Mouse (Mus musculus) forebrain, postnatal 0 days (tissue): ENCODE measurements around the gene Vmn1r212. TPM values are rescaled to one million over a fixed set of nuclear protein-coding genes. Genes with fewer than 3 reads are reported as not detected.
"Not testable (repeated sequence)": the region's sequence is repeated elsewhere in the genome, so short reads cannot be mapped to it uniquely, and the experiment has no call there.

Source experiments
- ATAC-seq: fragments of 200-750 bp; cut with Nextera tagmentation; 2 replicates; pipeline ENCODE4 v1.8.0; 2017; ENCODE audit warnings: mild to moderate bottlenecking, moderate library complexity
- DNase-seq: peaks from one replicate; pipeline ENCODE4 v3.0.0-alpha.2; 2015
- H3K27ac ChIP-seq: fragments of 300-500 bp; sonication (generic); 2 replicates; pipeline ENCODE4 v1.5.1; 2014; ENCODE audit warnings: low read depth, mild to moderate bottlenecking, antibody characterized with exemption, low read length, moderate library complexity, mixed read lengths
- H3K27me3 ChIP-seq: fragments of 300-500 bp; sonication (generic); 2 replicates; pipeline ENCODE4 v1.6.1; 2014; ENCODE audit warnings: mild to moderate bottlenecking, low read length, mixed read lengths; ENCODE audit not compliant: insufficient read depth
- H3K36me3 ChIP-seq: fragments of 300-500 bp; sonication (generic); 2 replicates; pipeline ENCODE4 v1.6.1; 2014; ENCODE audit warnings: mild to moderate bottlenecking, moderate library complexity; ENCODE audit not compliant: insufficient read depth
- H3K4me1 ChIP-seq: fragments of 300-500 bp; sonication (generic); 2 replicates; pipeline ENCODE4 v1.6.1; 2014; ENCODE audit warnings: antibody characterized with exemption; ENCODE audit not compliant: insufficient read depth
- H3K4me2 ChIP-seq: fragments of 300-500 bp; sonication (generic); 2 replicates; pipeline ENCODE4 v1.6.1; 2014; ENCODE audit warnings: low read depth, mild to moderate bottlenecking, moderate library complexity
- H3K4me3 ChIP-seq: fragments of 300-500 bp; sonication (generic); 2 replicates; pipeline ENCODE4 v1.5.1; 2014; ENCODE audit warnings: low read depth, low read length, mixed read lengths
- H3K9ac ChIP-seq: fragments of 300-500 bp; sonication (generic); 2 replicates; pipeline ENCODE4 v1.6.1; 2014; ENCODE audit warnings: mild to moderate bottlenecking
- H3K9me3 ChIP-seq: fragments of 300-500 bp; sonication (generic); 2 replicates; pipeline ENCODE4 v1.6.1; 2016; ENCODE audit warnings: low read length
- CTCF ChIP-seq: sonication (generic); IDR thresholded peaks from 2 replicates; pipeline ENCODE4 v1.5.1; 2016; ENCODE audit warnings: antibody characterized with exemption, control low read depth, low read depth
- WGBS: fragments of 180-500 bp; shearing (Covaris S2); extraction: QIAGEN DNeasy Blood & Tissue Kit; methylation state at CpG from one replicate; pipeline ENCODE4 v1.1.7; 2014; 5-methylcytosine and 5-hydroxymethylcytosine counted together
- polyA plus RNA-seq: library from polyadenylated mRNA; unstranded; fragments of >200 nt; fragmentation: Nextera tagmentation; extraction: Ambion mirVana; gene quantifications from 2 replicates; pipeline ENCODE4 v1.2.1, GENCODE M21; 2015
- total RNA-seq: library from RNA; depleted of rRNA; stranded (reverse); fragments of >200 nt; gene quantifications from 2 replicates; pipeline ENCODE4 v1.2.3, GENCODE M21; 2014; rRNA removed

Vmn1r212 gene
- not detected in 2 replicates for total RNA-seq
- not detected in 2 replicates for polyA plus RNA-seq

DNA sequence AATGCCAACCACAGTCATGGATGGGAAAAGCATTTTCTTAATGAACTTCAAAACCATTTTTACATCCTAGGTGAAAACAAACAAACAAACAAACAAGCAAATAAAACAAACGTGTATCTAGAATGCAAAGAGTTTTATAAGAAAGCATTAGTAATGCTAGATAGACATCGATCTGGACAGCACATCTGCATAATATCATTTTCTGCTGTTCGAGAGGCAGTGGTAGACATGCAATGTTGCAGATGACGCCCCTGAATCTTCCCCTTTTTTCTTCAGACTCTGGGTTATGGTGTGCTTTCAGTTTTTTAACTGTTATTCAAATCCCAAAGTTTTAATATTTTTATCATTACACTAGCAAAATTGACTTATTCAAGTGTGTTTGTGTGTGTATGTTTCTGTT, at the start of gene Vmn1r212:
Gene Vmn1r212, minus strand, starts transcription at position 101 of the 400 bp plus-strand sequence.
- no peak for TF ChIP-seq CTCF
- DNase-seq (no peak), ATAC-seq (no peak)
- H3K4me1 ChIP-seq: no peaks in the 10 kb centered on the region
- no peak within 1 kb of the TSS for H3K4me3 ChIP-seq
- WGBS: 87% methylated on average over 4 of the region's 4 CpGs
- no peak within 1 kb of the TSS for H3K9ac ChIP-seq
- H3K36me3 ChIP-seq: no peaks in the 10 kb centered on the region
- no peaks in the 10 kb centered on the region for H3K9me3 ChIP-seq
- no peak within 1 kb of the TSS for H3K27ac ChIP-seq
- no peak within 1 kb of the TSS for H3K4me2 ChIP-seq
- H3K27me3 ChIP-seq: no peaks in the 10 kb centered on the region

DNA sequence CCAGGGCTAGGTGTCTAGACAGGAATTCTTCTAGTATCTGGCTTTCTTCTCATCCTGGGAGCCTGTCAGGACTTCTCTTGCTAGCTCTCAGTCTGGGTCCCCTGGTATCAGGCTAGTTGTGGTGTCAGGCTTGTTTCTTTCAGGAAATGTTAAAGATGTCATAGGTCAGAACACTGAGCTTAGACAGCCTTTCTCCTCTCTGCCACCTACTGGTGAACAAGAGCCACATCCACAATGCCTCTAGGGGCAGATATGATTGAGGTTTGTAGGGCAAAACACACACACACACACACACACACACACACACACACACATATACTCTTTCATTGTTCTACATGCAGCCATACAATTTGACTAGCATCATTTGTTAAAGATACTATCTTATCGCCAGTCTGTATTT, 4.7 kb downstream of the Vmn1r212 start:
- no peak overlapping the region for H3K4me2 ChIP-seq
- ATAC-seq (no peak), DNase-seq (no peak)
- TF ChIP-seq CTCF: no peak
- no peaks in the 10 kb centered on the region for H3K36me3 ChIP-seq
- H3K27ac ChIP-seq: no peak overlapping the region
- WGBS: 91% methylated on average over 1 of the region's 1 CpGs
- no peaks in the 10 kb centered on the region for H3K27me3 ChIP-seq
- H3K4me1 ChIP-seq: no peaks in the 10 kb centered on the region
- H3K4me3 ChIP-seq: no peak overlapping the region
- H3K9ac ChIP-seq: no peak overlapping the region
- H3K9me3 ChIP-seq: no peaks in the 10 kb centered on the region

DNA sequence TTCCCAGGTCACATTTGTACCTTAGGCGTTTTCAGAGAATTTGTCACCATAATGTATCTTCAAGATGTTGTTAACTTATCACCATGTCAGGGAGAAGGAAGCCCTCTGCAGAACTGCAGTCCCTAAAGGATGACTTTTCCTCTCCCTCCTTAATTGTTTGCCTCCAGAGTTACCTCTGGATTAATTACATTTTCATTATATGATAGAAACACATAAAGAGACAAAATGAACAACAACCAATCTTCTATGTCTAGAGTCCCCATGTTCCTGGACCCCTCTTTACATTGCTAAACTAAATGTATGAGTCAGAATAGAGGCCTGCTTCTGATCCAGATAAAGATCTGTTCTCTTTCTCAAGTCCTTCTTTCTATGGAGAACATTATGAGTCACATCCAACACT, 26.5 kb downstream of the Vmn1r212 start, which contains the start of gene Vmn1r211:
Gene Vmn1r211, minus strand, starts transcription at position 101 of the 400 bp plus-strand sequence.
- DNase-seq (no peak), ATAC-seq (no peak)
- H3K4me1 ChIP-seq: no peaks in the 10 kb centered on the region
- WGBS: 82% methylated on average over 1 of the region's 1 CpGs
- H3K9ac ChIP-seq: no peak within 1 kb of the TSS
- no peaks in the 10 kb centered on the region for H3K27me3 ChIP-seq
- no peak within 1 kb of the TSS for H3K27ac ChIP-seq
- H3K4me2 ChIP-seq: no peak within 1 kb of the TSS
- no peaks in the 10 kb centered on the region for H3K36me3 ChIP-seq
- TF ChIP-seq CTCF: no peak
- no peak within 1 kb of the TSS for H3K4me3 ChIP-seq
- no peaks in the 10 kb centered on the region for H3K9me3 ChIP-seq

DNA sequence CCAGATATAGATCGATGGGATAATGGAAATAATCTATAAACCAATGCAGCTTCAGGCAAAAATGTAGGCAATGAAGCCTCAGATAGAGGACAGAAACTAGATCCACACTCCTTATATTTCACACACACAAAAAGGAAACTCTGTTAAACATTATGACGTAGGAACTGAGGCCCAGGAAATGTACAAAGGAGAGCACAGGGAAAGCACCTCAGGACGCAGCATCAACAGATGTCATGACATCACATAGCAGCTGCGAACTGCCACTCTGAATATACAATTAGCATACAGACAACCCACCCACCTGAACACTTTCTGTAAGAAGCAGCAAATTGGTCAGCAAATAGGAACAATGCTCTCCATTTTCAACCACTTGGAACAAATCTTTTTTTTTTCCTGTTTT, 29.2 kb downstream of the Vmn1r212 start:
- Histone ChIP-seq H3K27me3 (no peaks in the 10 kb centered on the region), H3K36me3 (no peaks in the 10 kb centered on the region), H3K9me3 (no peaks in the 10 kb centered on the region), H3K9ac (no peak overlapping the region), H3K4me1 (no peaks in the 10 kb centered on the region), H3K27ac (no peak overlapping the region), H3K4me3 (no peak overlapping the region), H3K4me2 (no peak overlapping the region)
- no peak for TF ChIP-seq CTCF
- DNase-seq (no peak), ATAC-seq (no peak)
- WGBS: 62% methylated on average over 4 of the region's 4 CpGs

DNA sequence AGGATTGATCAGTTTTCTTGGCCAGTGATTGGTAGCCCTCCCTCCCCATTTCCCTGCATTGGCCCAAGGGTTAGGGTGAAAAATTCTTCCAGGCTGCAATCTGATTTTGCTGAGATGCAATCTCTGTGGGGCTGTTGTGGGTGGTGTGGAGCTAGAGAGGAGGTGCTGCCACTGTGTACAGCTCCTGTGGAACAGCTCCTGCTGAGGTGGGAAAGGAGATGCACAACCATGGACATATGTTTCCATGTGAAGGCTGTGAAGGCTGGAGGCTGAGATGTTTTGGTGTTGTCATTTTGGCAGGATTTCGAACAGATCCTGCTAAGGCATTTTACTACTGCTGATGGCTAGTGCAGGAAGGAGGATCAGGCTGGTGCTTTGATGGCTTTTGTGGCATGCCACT, 37.2 kb downstream of the Vmn1r212 start:
- WGBS: 84% methylated on average over 1 of the region's 1 CpGs
- no peaks in the 10 kb centered on the region for H3K36me3 ChIP-seq

DNA sequence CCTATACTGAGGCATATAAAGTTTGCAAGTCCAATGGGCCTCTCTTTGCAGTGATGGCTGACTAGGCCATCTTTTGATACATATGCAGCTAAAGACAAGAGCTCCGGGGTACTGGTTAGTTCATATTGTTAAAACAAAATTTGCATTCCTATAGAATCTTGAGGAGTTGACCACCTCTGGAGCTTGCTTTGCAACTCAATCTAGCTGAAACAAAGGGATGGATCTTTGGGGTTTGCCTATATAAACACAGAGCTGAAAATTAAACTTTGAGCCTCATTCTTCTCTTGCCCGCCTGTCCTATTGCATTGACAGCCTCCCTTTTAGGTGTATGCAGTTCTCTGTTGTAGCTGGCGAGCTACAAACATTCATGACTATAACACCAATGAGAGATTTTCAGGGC, 39.7 kb downstream of the Vmn1r212 start:
- not testable (repeated sequence) for H3K9ac ChIP-seq, H3K4me3 ChIP-seq, H3K36me3 ChIP-seq, H3K27me3 ChIP-seq, H3K9me3 ChIP-seq, H3K27ac ChIP-seq, DNase-seq, ATAC-seq, H3K4me1 ChIP-seq, H3K4me2 ChIP-seq
- WGBS: 41% methylated on average over 3 of the region's 3 CpGs

More for the DNA sequence above, 37.2 kb downstream of the Vmn1r212 start:
- no peak overlapping the region for H3K4me2 ChIP-seq
- ATAC-seq (no peak), DNase-seq (no peak)
- no peak for TF ChIP-seq CTCF
- H3K4me1 ChIP-seq: no peaks in the 10 kb centered on the region
- no peak overlapping the region for H3K27ac ChIP-seq
- H3K9ac ChIP-seq: no peak overlapping the region
- no peaks in the 10 kb centered on the region for H3K27me3 ChIP-seq
- no peak overlapping the region for H3K4me3 ChIP-seq
- no peaks in the 10 kb centered on the region for H3K9me3 ChIP-seq

Other genes with a start within 250 kb of the Vmn1r212 start
- gene Vmn1r207-ps, start 154.6 kb downstream of the Vmn1r212 start, total RNA-seq: 0.05 TPM in 1 of 2 replicates, not detected in the other
- gene Vmn1r207-ps, start 154.6 kb downstream of the Vmn1r212 start, polyA plus RNA-seq: not detected in 2 replicates
- not detected in 2 replicates for gene Vmn1r208, start 106.8 kb downstream of the Vmn1r212 start, total RNA-seq
- not detected in 2 replicates for gene Vmn1r208, start 106.8 kb downstream of the Vmn1r212 start, polyA plus RNA-seq
- not detected in 2 replicates for gene Vmn1r209, start 74.5 kb downstream of the Vmn1r212 start, total RNA-seq
- gene Vmn1r209, start 74.5 kb downstream of the Vmn1r212 start, polyA plus RNA-seq: not detected in 2 replicates
- gene Vmn1r210, start 52.9 kb downstream of the Vmn1r212 start, total RNA-seq: not detected in 2 replicates
- not detected in 2 replicates for gene Vmn1r210, start 52.9 kb downstream of the Vmn1r212 start, polyA plus RNA-seq
- gene Vmn1r211, start 26.6 kb downstream of the Vmn1r212 start, total RNA-seq: not detected in 2 replicates
- not detected in 2 replicates for gene Vmn1r211, start 26.6 kb downstream of the Vmn1r212 start, polyA plus RNA-seq
- not detected in 2 replicates for gene Vmn1r213, start 123.5 kb upstream of the Vmn1r212 start, total RNA-seq
- gene Vmn1r213, start 123.5 kb upstream of the Vmn1r212 start, polyA plus RNA-seq: not detected in 2 replicates
- not detected in 2 replicates for gene Vmn1r214, start 146.2 kb upstream of the Vmn1r212 start, total RNA-seq
- gene Vmn1r214, start 146.2 kb upstream of the Vmn1r212 start, polyA plus RNA-seq: not detected in 2 replicates
- gene Vmn1r215, start 183.8 kb upstream of the Vmn1r212 start, total RNA-seq: not detected in 2 replicates
- gene Vmn1r215, start 183.8 kb upstream of the Vmn1r212 start, polyA plus RNA-seq: not detected in 2 replicates
- not detected in 2 replicates for gene Vmn1r217, start 234.0 kb upstream of the Vmn1r212 start, total RNA-seq
- not detected in 2 replicates for gene Vmn1r217, start 234.0 kb upstream of the Vmn1r212 start, polyA plus RNA-seq
- not detected in 2 replicates for gene Vmn1r218, start 248.9 kb upstream of the Vmn1r212 start, total RNA-seq
- gene Vmn1r218, start 248.9 kb upstream of the Vmn1r212 start, polyA plus RNA-seq: not detected in 2 replicates